Mouse (Mus musculus) megakaryocyte-erythroid progenitor cell, adult 5-6 weeks (primary cell): ENCODE results near the gene Lgals1. TPM values are rescaled to one million over a fixed set of nuclear protein-coding genes. Genes with fewer than 3 reads are reported as not detected.

Experiments
- ATAC-seq: replicated peaks from 2 replicates; pipeline ENCODE4 v1.8.0; 2016; ENCODE audit warnings: mild to moderate bottlenecking, inconsistent platforms; ENCODE audit not compliant: severe bottlenecking, poor library complexity, low FRiP score, low TSS enrichment
- total RNA-seq, 2 experiments: library from RNA; stranded (forward) in 1 of 2; stranded (reverse) in 1 of 2; fragments of 200-1000, 215-1000 nt in 1 of 2; fragments of >200 nt in 1 of 2; fragmentation: Nextera tagmentation in 1 of 2; gene quantifications; 2 replicates each; pipeline ENCODE4 v1.2.3; 2014 to 2017

The Lgals1 gene
- total RNA-seq, 2 experiments from 2014 or later: 54.9 to 91.1 TPM

- peak; percentile 25; the same call in 1 of the 2 replicates for ATAC-seq
Observed at GRCm38 (mm10) chr15:78978875-78979274, 52.4 kb downstream of the Lgals1 start.

Other genes with a start within 250 kb of the Lgals1 start
- gene Elfn2, start 208.0 kb upstream of the Lgals1 start, total RNA-seq (2014; fragmentation: Nextera tagmentation): not detected in 2 replicates
- not detected in 2 replicates for gene Elfn2, start 208.0 kb upstream of the Lgals1 start, total RNA-seq (2017)
- 15.0 and 21.8 TPM in 2 replicates for gene Mfng, start 153.2 kb upstream of the Lgals1 start, total RNA-seq (2014; fragmentation: Nextera tagmentation)
- gene Mfng, start 153.2 kb upstream of the Lgals1 start, total RNA-seq (2017): 4.6 and 5.1 TPM in 2 replicates
- 0.42 TPM in 1 of 2 replicates, not detected in the other for gene Card10, start 123.7 kb upstream of the Lgals1 start, total RNA-seq (2014; fragmentation: Nextera tagmentation)
- not detected in 2 replicates for gene Card10, start 123.7 kb upstream of the Lgals1 start, total RNA-seq (2017)
- gene Cdc42ep1, start 84.1 kb upstream of the Lgals1 start, total RNA-seq (2014; fragmentation: Nextera tagmentation): 0.77 TPM in 1 of 2 replicates, not detected in the other
- not detected in 2 replicates for gene Cdc42ep1, start 84.1 kb upstream of the Lgals1 start, total RNA-seq (2017)
- gene Lgals2, start 71.2 kb upstream of the Lgals1 start, total RNA-seq (2014; fragmentation: Nextera tagmentation): not detected in 2 replicates
- not detected in 2 replicates for gene Lgals2, start 71.2 kb upstream of the Lgals1 start, total RNA-seq (2017)
- 30.0 and 47.6 TPM in 2 replicates for gene Gga1, start 49.5 kb upstream of the Lgals1 start, total RNA-seq (2014; fragmentation: Nextera tagmentation)
- gene Gga1, start 49.5 kb upstream of the Lgals1 start, total RNA-seq (2017): 7.8 and 10.9 TPM in 2 replicates
- not detected in 2 replicates for gene Gm49510, start 27.1 kb upstream of the Lgals1 start, total RNA-seq (2014; fragmentation: Nextera tagmentation)
- 2.6 TPM in 1 of 2 replicates, not detected in the other for gene Gm49510, start 27.1 kb upstream of the Lgals1 start, total RNA-seq (2017)
- gene Sh3bp1, start 27.0 kb upstream of the Lgals1 start, total RNA-seq (2014; fragmentation: Nextera tagmentation): 31.8 and 53.7 TPM in 2 replicates
- 11.4 and 11.6 TPM in 2 replicates for gene Sh3bp1, start 27.0 kb upstream of the Lgals1 start, total RNA-seq (2017)
- 12.7 and 22.5 TPM in 2 replicates for gene Pdxp, start 12.8 kb upstream of the Lgals1 start, total RNA-seq (2014; fragmentation: Nextera tagmentation)
- gene Pdxp, start 12.8 kb upstream of the Lgals1 start, total RNA-seq (2017): 6.6 and 6.9 TPM in 2 replicates
- 52.3 and 56.7 TPM in 2 replicates for gene Nol12, start 8.2 kb downstream of the Lgals1 start, total RNA-seq (2014; fragmentation: Nextera tagmentation)
- 15.3 and 31.6 TPM in 2 replicates for gene Nol12, start 8.2 kb downstream of the Lgals1 start, total RNA-seq (2017)
- gene Triobp, start 21.0 kb downstream of the Lgals1 start, total RNA-seq (2014; fragmentation: Nextera tagmentation): 29.1 and 33.9 TPM in 2 replicates
- gene Triobp, start 21.0 kb downstream of the Lgals1 start, total RNA-seq (2017): 11.2 and 12.5 TPM in 2 replicates
- gene H1f0, start 101.7 kb downstream of the Lgals1 start, total RNA-seq (2014; fragmentation: Nextera tagmentation): 19.0 and 23.7 TPM in 2 replicates
- gene H1f0, start 101.7 kb downstream of the Lgals1 start, total RNA-seq (2017): 27.0 and 47.0 TPM in 2 replicates
- gene Galr3, start 115.2 kb downstream of the Lgals1 start, total RNA-seq (2014; fragmentation: Nextera tagmentation): 0.40 TPM in 1 of 2 replicates, not detected in the other
- 0.56 TPM in 1 of 2 replicates, not detected in the other for gene Galr3, start 115.2 kb downstream of the Lgals1 start, total RNA-seq (2017)
- gene Ankrd54, start 136.2 kb downstream of the Lgals1 start, total RNA-seq (2014; fragmentation: Nextera tagmentation): 24.4 and 44.2 TPM in 2 replicates
- gene Ankrd54, start 136.2 kb downstream of the Lgals1 start, total RNA-seq (2017): 15.0 and 15.2 TPM in 2 replicates
- gene Eif3l, start 148.5 kb downstream of the Lgals1 start, total RNA-seq (2014; fragmentation: Nextera tagmentation): 218 and 242 TPM in 2 replicates
- 216 and 264 TPM in 2 replicates for gene Eif3l, start 148.5 kb downstream of the Lgals1 start, total RNA-seq (2017)
- 1.5 and 6.4 TPM in 2 replicates for gene Micall1, start 182.2 kb downstream of the Lgals1 start, total RNA-seq (2014; fragmentation: Nextera tagmentation)
- 0.57 and 2.5 TPM in 2 replicates for gene Micall1, start 182.2 kb downstream of the Lgals1 start, total RNA-seq (2017)
- 177 and 201 TPM in 2 replicates for gene Polr2f, start 214.3 kb downstream of the Lgals1 start, total RNA-seq (2014; fragmentation: Nextera tagmentation)
- 96.2 and 109 TPM in 2 replicates for gene Polr2f, start 214.3 kb downstream of the Lgals1 start, total RNA-seq (2017)
- gene 1700088E04Rik, start 214.5 kb downstream of the Lgals1 start, total RNA-seq (2014; fragmentation: Nextera tagmentation): not detected in 2 replicates
- not detected in 2 replicates for gene 1700088E04Rik, start 214.5 kb downstream of the Lgals1 start, total RNA-seq (2017)
- gene Sox10, start 238.5 kb downstream of the Lgals1 start, total RNA-seq (2014; fragmentation: Nextera tagmentation): not detected in 2 replicates
- not detected in 2 replicates for gene Sox10, start 238.5 kb downstream of the Lgals1 start, total RNA-seq (2017)